Mouse (Mus musculus) hindbrain, embryonic 16.5 days (tissue): Measurements from ENCODE around the gene Man2a2. TPM values are rescaled to one million over a fixed set of nuclear protein-coding genes. Genes with fewer than 3 reads are reported as not detected.

Experiments
- ATAC-seq: fragments of 200-750 bp; cut with Nextera tagmentation; 2 replicates; pipeline ENCODE4 v1.8.0; 2017; ENCODE audit warnings: moderate TSS enrichment, moderate library complexity
- H3K27ac ChIP-seq: fragments of 300-500 bp; sonication (generic); 2 replicates; pipeline ENCODE4 v1.5.1; 2014; ENCODE audit warnings: low read depth, mild to moderate bottlenecking, control low read depth, low read length, moderate library complexity
- H3K27me3 ChIP-seq: fragments of 300-500 bp; sonication (generic); replicated peaks from 2 replicates; pipeline ENCODE4 v1.6.1; 2014; ENCODE audit warnings: low read length; ENCODE audit not compliant: control insufficient read depth, insufficient read depth
- H3K36me3 ChIP-seq: fragments of 300-500 bp; sonication (generic); 2 replicates; pipeline ENCODE4 v1.6.1; 2014; ENCODE audit warnings: mild to moderate bottlenecking, low read length, moderate library complexity, mixed read lengths; ENCODE audit not compliant: control insufficient read depth, insufficient read depth
- H3K4me1 ChIP-seq: fragments of 300-500 bp; sonication (generic); 2 replicates; pipeline ENCODE4 v1.6.1; 2014; ENCODE audit warnings: low read depth, low read length; ENCODE audit not compliant: control insufficient read depth, insufficient read depth
- H3K4me2 ChIP-seq: fragments of 300-500 bp; sonication (generic); 2 replicates; pipeline ENCODE4 v1.6.1; 2014; ENCODE audit warnings: mild to moderate bottlenecking, low read length, control low read depth, moderate library complexity
- H3K4me3 ChIP-seq: fragments of 300-500 bp; sonication (generic); 2 replicates; pipeline ENCODE4 v1.5.1; 2014; ENCODE audit warnings: mild to moderate bottlenecking, low read length, control low read depth, moderate library complexity
- H3K9ac ChIP-seq: fragments of 300-500 bp; sonication (generic); 2 replicates; pipeline ENCODE4 v1.6.1; 2014; ENCODE audit warnings: low read depth, mild to moderate bottlenecking, control low read depth, low read length, moderate library complexity
- H3K9me3 ChIP-seq: fragments of 300-500 bp; sonication (generic); 2 replicates; pipeline ENCODE4 v1.6.1; 2014; ENCODE audit warnings: mild to moderate bottlenecking, low read length, moderate library complexity; ENCODE audit not compliant: control insufficient read depth
- WGBS: fragments of 180-500 bp; shearing (Covaris S2); extraction: QIAGEN DNeasy Blood & Tissue Kit; methylation state at CpG from one replicate; pipeline ENCODE4 v1.1.7; 2014; 5-methylcytosine and 5-hydroxymethylcytosine counted together
- polyA plus RNA-seq: library from polyadenylated mRNA; unstranded; fragments of >200 nt; fragmentation: Nextera tagmentation; extraction: Ambion mirVana; gene quantifications from 2 replicates; pipeline ENCODE4 v1.2.1, GENCODE M21; 2015

Gene Man2a2
- polyA plus RNA-seq, 1 experiment from 2014 or later, result 20.7 TPM

- peak within 1 kb of the TSS; percentile 93 for H3K27ac ChIP-seq
- peaks cover 8% of the 10 kb centered on the region for H3K36me3 ChIP-seq
- H3K4me3 ChIP-seq, result peak within 1 kb of the TSS; percentile 71
- 3% methylated on average over 11 of the region's 11 CpGs for WGBS
- peak within 1 kb of the TSS; percentile 87 for H3K4me2 ChIP-seq
- no peaks in the 10 kb centered on the region; the same call in 1 of the 2 replicates for H3K9me3 ChIP-seq
- peak; percentile 12; the same call in 1 of the 2 replicates for ATAC-seq
- H3K4me1 ChIP-seq, result peaks cover 34% of the 10 kb centered on the region
- peak within 1 kb of the TSS; percentile 80 for H3K9ac ChIP-seq
- no peaks in the 10 kb centered on the region for H3K27me3 ChIP-seq
Observed at GRCm38 (mm10) chr7:80340793-80341192, 30.4 kb downstream of the Man2a2 start, which contains the start of gene Unc45a. Unc45a (minus strand) TSS chr7:80341005.

- Histone ChIP-seq H3K4me3 (peak overlapping the region; percentile 71), H3K36me3 (peaks cover 12% of the 10 kb centered on the region), H3K27me3 (no peaks in the 10 kb centered on the region), H3K4me2 (peak overlapping the region; percentile 87), H3K9ac (peak overlapping the region; percentile 80), H3K4me1 (peaks cover 34% of the 10 kb centered on the region), H3K9me3 (no peaks in the 10 kb centered on the region), H3K27ac (peak overlapping the region; percentile 93)
- WGBS, result under 1% methylated on average over 41 of the region's 45 CpGs
- peak; percentile 98 for ATAC-seq
Observed at GRCm38 (mm10) chr7:80339793-80340628, 31.2 kb downstream of the Man2a2 start.

GRCm38 (mm10) chr7:80339371-80339770 is 31.8 kb downstream of the Man2a2 start:
- Histone ChIP-seq H3K27ac (peak overlapping the region; percentile 78), H3K9me3 (no peaks in the 10 kb centered on the region), H3K27me3 (no peaks in the 10 kb centered on the region), H3K4me1 (peaks cover 34% of the 10 kb centered on the region), H3K4me2 (peak overlapping the region; percentile 87), H3K9ac (peak overlapping the region; percentile 80), H3K4me3 (peak overlapping the region; percentile 71), H3K36me3 (peaks cover 15% of the 10 kb centered on the region)
- ATAC-seq, result no peak
- 5% methylated on average over 17 of the region's 17 CpGs for WGBS

GRCm38 (mm10) chr7:80336932-80337331 is 34.2 kb downstream of the Man2a2 start:
- 91% methylated on average over 3 of the region's 3 CpGs for WGBS
- no peak for ATAC-seq
- H3K4me3 ChIP-seq, result no peak overlapping the region
- H3K9me3 ChIP-seq, result no peaks in the 10 kb centered on the region
- H3K27me3 ChIP-seq, result no peaks in the 10 kb centered on the region
- H3K4me2 ChIP-seq, result no peak overlapping the region
- no peak overlapping the region for H3K9ac ChIP-seq
- H3K27ac ChIP-seq, result no peak overlapping the region
- H3K36me3 ChIP-seq, result peaks cover 36% of the 10 kb centered on the region
- peaks cover 28% of the 10 kb centered on the region for H3K4me1 ChIP-seq

- peaks cover 52% of the 10 kb centered on the region for H3K36me3 ChIP-seq
- H3K4me2 ChIP-seq, result no peak overlapping the region
- H3K9me3 ChIP-seq, result no peaks in the 10 kb centered on the region
- H3K27me3 ChIP-seq, result no peaks in the 10 kb centered on the region
- 91% methylated on average over 4 of the region's 4 CpGs for WGBS
- no peak for ATAC-seq
- H3K4me1 ChIP-seq, result peaks cover 18% of the 10 kb centered on the region
- H3K4me3 ChIP-seq, result no peak overlapping the region
- H3K9ac ChIP-seq, result no peak overlapping the region
- H3K27ac ChIP-seq, result no peak overlapping the region
Observed at GRCm38 (mm10) chr7:80334848-80335247, 36.3 kb downstream of the Man2a2 start.

GRCm38 (mm10) chr7:80331433-80331832 is 39.7 kb downstream of the Man2a2 start:
- Histone ChIP-seq H3K27ac (no peak overlapping the region), H3K4me2 (no peak overlapping the region), H3K4me3 (no peak overlapping the region), H3K4me1 (no peaks in the 10 kb centered on the region), H3K27me3 (no peaks in the 10 kb centered on the region), H3K9me3 (no peaks in the 10 kb centered on the region), H3K9ac (no peak overlapping the region), H3K36me3 (peaks cover 77% of the 10 kb centered on the region)
- no peak for ATAC-seq
- 85% methylated on average over 19 of the region's 19 CpGs for WGBS

GRCm38 (mm10) chr7:80330278-80330677 is 40.9 kb downstream of the Man2a2 start:
- no peak overlapping the region for H3K27ac ChIP-seq
- no peaks in the 10 kb centered on the region for H3K4me1 ChIP-seq
- 85% methylated on average over 8 of the region's 8 CpGs for WGBS
- H3K4me2 ChIP-seq, result no peak overlapping the region
- no peak overlapping the region for H3K9ac ChIP-seq
- no peak for ATAC-seq
- no peaks in the 10 kb centered on the region for H3K27me3 ChIP-seq
- peaks cover 81% of the 10 kb centered on the region for H3K36me3 ChIP-seq
- H3K9me3 ChIP-seq, result no peaks in the 10 kb centered on the region
- no peak overlapping the region for H3K4me3 ChIP-seq

- no peaks in the 10 kb centered on the region for H3K9me3 ChIP-seq
- 95% methylated on average over 19 of the region's 19 CpGs for WGBS
- H3K36me3 ChIP-seq, result peaks cover 52% of the 10 kb centered on the region
- no peak overlapping the region for H3K4me3 ChIP-seq
- H3K4me1 ChIP-seq, result peaks cover 20% of the 10 kb centered on the region
- no peaks in the 10 kb centered on the region for H3K27me3 ChIP-seq
- H3K27ac ChIP-seq, result no peak overlapping the region
- no peak for ATAC-seq
- H3K9ac ChIP-seq, result no peak overlapping the region
- no peak overlapping the region for H3K4me2 ChIP-seq
Observed at GRCm38 (mm10) chr7:80326076-80326475, 45.1 kb downstream of the Man2a2 start.

GRCm38 (mm10) chr7:80325292-80325868 is 45.8 kb downstream of the Man2a2 start:
- no peaks in the 10 kb centered on the region for H3K9me3 ChIP-seq
- H3K4me1 ChIP-seq, result peaks cover 20% of the 10 kb centered on the region
- WGBS, result 93% methylated on average over 16 of the region's 16 CpGs
- H3K27ac ChIP-seq, result peak overlapping the region; percentile 17; the same call in 1 of the 2 replicates
- H3K27me3 ChIP-seq, result no peaks in the 10 kb centered on the region
- H3K36me3 ChIP-seq, result peaks cover 49% of the 10 kb centered on the region
- ATAC-seq, result no peak
- no peak overlapping the region for H3K4me2 ChIP-seq
- H3K4me3 ChIP-seq, result no peak overlapping the region
- H3K9ac ChIP-seq, result no peak overlapping the region
